Mouse (Mus musculus) myocyte (in vitro differentiated cells): ENCODE data around the gene Jph2.

Source experiments
- CEBPB ChIP-seq: IDR thresholded peaks from 2 replicates; pipeline ENCODE4 v1.6.1; 2011; ENCODE audit warnings: mild to moderate bottlenecking, moderate library complexity; ENCODE audit not compliant: poor library complexity, insufficient read depth, severe bottlenecking
- MAX ChIP-seq: IDR thresholded peaks from one replicate; pipeline ENCODE4 v1.6.1; 2011; ENCODE audit warnings: low read depth, mild to moderate bottlenecking, control low read depth
- MYOD1 ChIP-seq, 3 experiments: IDR thresholded peaks; one replicate each; pipeline ENCODE4 v1.6.1; 2011; ENCODE audit warnings: control low read depth in 2 of 3, low read depth in 2 of 3, mild to moderate bottlenecking in 2 of 3, moderate library complexity in 1 of 3; ENCODE audit not compliant: insufficient read length in 2 of 3, control insufficient read depth in 1 of 3
- POLR2A ChIP-seq: IDR thresholded peaks from one replicate; pipeline ENCODE4 v1.6.1; 2011; ENCODE audit warnings: low read depth, mild to moderate bottlenecking, control low read depth, moderate library complexity; ENCODE audit not compliant: insufficient read length
- POLR2AphosphoS2 ChIP-seq: IDR thresholded peaks from one replicate; pipeline ENCODE4 v1.6.1; 2011; ENCODE audit warnings: low read depth, control low read depth; ENCODE audit not compliant: insufficient read length
- REST ChIP-seq: IDR thresholded peaks from one replicate; pipeline ENCODE4 v1.6.1; 2011; ENCODE audit warnings: mild to moderate bottlenecking, control low read depth, moderate library complexity; ENCODE audit not compliant: insufficient read depth, insufficient read length
- TCF12 ChIP-seq: IDR thresholded peaks from one replicate; pipeline ENCODE4 v1.6.1; 2011; ENCODE audit warnings: mild to moderate bottlenecking, control low read depth; ENCODE audit not compliant: poor library complexity, insufficient read depth, severe bottlenecking
- USF1 ChIP-seq: IDR thresholded peaks from one replicate; pipeline ENCODE4 v1.6.1; 2011; ENCODE audit warnings: low read depth, mild to moderate bottlenecking, control low read depth, moderate library complexity

DNA sequence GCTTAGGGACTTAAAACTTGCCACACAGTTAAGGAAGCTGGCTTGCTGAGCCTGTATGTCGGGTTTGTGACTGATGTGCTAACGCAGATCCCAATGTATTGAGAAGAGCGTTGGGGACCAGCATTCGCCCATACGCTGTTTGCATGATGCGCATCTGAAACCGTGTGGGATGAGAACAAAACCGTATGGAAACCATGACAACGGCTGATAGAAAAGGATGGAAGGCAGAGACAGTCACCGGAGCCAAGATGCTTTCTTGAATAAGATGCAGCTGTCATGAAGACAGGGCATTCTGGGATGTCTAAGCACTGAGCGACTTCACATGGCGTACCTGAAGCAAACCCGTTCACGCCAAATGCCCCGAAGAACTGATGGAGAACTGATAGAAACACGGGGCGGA is 88.4 kb downstream of the Jph2 start:
- TF ChIP-seq REST, result no peak
- no peak for TF ChIP-seq POLR2A
- no peak for TF ChIP-seq MYOD1 (IDR thresholded peaks at IDR 0.05; ENCODE audit: control insufficient read depth in 1 of 3, insufficient read length in 2 of 3, low read depth in 2 of 3)
- TF ChIP-seq MAX, result no peak
- TF ChIP-seq CEBPB, result no peak
- TF ChIP-seq USF1, result no peak
- TF ChIP-seq TCF12, result no peak
- TF ChIP-seq POLR2AphosphoS2, result no peak
